Mouse (Mus musculus) left cerebral cortex, adult 18-20 months (tissue): ENCODE data around the gene Cd3eap. TPM values are rescaled to one million over a fixed set of nuclear protein-coding genes. Genes with fewer than 3 reads are reported as not detected.
A peak's percentile ranks its signal among the peaks of the same experiment; 100 is the strongest.

ENCODE experiments used
- DNase-seq, 2 experiments: peaks; one replicate each; pipeline ENCODE4 v3.0.0; 2021 to 2022; ENCODE audit warnings: low spot score in 2 of 2, mixed read lengths in 1 of 2
- microRNA-seq, 2 experiments: library from miRNA; unstranded; fragments of <30 nt; microRNA quantifications; one replicate each; pipeline ENCODE4 v1.2.0; 2021
- total RNA-seq, 2 experiments: library from RNA; stranded (reverse); gene quantifications; 2 replicates each; pipeline ENCODE4 v1.2.3; 2021

Gene Cd3eap
- total RNA-seq, 2 experiments from 2014 or later = 17.1 to 18.1 TPM

DNA sequence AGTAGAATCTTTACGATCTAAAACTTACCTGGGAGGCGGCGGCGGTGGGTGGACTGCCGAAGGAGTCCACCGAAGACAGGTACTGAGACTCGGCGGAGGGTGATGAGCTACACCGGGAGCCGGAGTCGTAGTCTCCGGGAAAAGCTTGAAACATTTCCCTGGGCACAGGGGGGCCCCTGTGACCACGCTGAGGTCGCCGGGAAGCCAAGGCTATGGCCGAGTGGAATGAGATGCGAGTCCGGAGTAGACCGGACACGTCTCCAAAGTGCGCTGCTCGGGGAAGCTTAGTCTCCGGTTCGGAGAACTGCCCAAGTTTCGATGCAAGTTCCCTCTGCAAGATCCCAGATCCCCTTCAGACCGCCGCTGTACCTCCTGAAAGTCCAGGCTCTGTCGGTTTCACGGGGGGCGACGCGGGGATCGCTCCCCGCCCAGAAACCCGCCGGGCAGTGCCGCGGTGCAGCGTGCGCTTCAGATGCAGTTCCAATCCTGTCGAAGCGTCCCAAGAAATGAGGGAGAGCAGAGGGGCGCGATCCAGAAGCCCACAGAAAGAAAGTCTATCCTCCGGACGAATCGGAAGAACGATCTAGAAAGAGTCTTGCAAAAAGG is 49.9 kb downstream of the Cd3eap start:
- DNase-seq = no peak

DNA sequence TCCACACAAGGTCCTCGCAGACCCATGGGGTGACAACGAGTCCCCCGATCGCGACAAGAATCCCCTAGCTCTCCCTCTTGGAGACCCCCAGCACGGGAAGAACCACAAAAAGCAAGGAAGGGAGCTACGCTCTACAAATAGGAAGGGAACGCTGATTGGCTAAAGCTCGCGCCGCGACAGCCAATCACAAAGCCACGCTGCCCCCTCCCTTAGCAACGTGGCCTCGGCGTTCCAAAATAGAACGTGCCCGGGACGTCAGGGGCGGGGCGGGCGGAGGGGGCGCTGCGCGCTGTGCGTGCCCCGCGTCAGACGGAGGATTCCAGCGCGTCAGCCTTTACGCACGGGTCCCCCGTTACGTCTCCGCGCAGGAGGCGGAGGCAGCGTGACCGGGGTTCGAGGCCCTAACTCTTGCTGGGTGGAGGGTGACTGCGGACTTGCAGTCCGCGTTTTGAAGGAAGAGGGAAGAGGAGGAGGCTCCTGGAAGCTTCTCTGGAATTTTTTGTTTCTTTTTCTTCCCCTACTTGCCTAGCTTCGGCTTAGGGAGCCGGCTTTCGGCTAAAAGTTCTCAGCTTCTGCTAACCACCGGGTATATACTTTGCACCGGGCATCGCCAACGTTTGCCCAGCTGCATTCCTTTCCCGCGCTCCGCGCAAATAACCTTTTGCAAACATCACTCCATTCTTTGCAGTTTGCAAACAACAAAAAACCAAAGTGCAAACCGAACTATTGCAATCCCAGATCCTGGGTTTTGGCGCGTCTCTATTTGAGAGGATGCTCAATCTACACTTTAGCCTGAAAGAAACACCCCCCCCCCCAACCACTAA is 50.6 kb downstream of the Cd3eap start:
- peak; percentile 95 to 98 for DNase-seq

GRCm38 (mm10) chr7:19307739-19308453 is 51.4 kb downstream of the Cd3eap start:
- peak; percentile 73 to 76 for DNase-seq

DNA sequence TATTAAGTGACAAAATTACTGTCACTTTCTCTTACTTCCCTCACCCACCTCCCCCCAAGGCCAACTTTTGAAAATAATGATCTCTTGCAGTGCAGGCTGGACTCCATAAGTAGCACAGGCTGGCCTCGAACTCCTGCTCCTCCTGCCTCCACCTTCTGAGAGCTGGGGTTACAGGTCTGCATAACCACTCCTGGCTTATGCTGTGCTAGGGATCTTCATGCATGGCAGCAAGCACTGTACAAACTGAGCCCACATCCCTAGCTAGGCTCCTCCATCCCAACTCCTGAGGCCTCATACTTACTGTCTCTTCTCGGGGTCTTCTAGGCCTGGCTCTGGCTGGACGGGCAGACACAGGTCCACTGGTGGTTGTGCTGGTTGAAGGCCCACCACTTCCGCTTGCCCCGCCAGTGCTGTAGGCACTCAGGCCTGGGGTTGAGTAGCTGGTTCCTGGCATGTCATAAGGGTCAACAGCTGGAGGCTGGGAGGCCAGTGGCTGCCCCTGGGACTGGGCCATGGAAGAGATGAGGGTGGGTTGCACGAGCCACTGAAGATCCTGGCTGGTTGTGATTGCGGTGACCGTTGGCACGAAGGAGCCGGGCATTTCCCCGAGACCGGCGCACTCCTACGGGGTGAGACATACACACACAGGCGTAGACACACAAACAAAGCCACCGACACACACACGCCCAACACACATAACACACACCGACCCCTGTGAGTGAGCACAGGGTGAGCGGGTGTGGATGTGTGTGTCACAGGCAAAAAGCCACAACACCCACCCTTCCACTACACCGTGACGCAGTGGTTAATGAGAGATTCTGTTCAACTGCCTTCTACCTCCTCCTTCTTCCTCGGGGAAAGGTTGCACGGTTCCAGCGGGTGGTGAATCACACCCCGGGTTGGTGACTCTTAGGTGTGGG is 52.2 kb downstream of the Cd3eap start:
- no peak for DNase-seq

Small RNA genes within 50 kb of the gene (microRNA-seq; reads per million reads assigned to microRNA genes)
- gene Mir343 = 0 reads per million in 2 experiments

Other genes starting within 250 kb of the Cd3eap start
- gene Gm4969, start 241.1 kb downstream of the Cd3eap start, total RNA-seq = under 1 TPM; 0.16 to 0.40 TPM
- 10 to 100 TPM; 13.6 to 15.6 TPM for gene Fbxo46, start 239.6 kb downstream of the Cd3eap start, total RNA-seq
- gene Qpctl, start 210.2 kb downstream of the Cd3eap start, total RNA-seq = 10 to 100 TPM; 15.0 to 17.0 TPM
- 10 to 100 TPM; 73.9 to 78.5 TPM for gene Snrpd2, start 209.8 kb downstream of the Cd3eap start, total RNA-seq
- gene Gipr, start 193.4 kb downstream of the Cd3eap start, total RNA-seq = 1 to 10 TPM; 1.4 to 1.8 TPM
- gene Eml2, start 183.1 kb downstream of the Cd3eap start, total RNA-seq = 100 to 1,000 TPM; 141 to 147 TPM
- 1 to 10 TPM; 2.5 to 3.6 TPM for gene Gpr4, start 146.9 kb downstream of the Cd3eap start, total RNA-seq
- 10 to 100 TPM; 47.3 to 47.6 TPM for gene Opa3, start 131.1 kb downstream of the Cd3eap start, total RNA-seq
- 10 to 100 TPM; 13.6 to 15.1 TPM for gene Vasp, start 87.7 kb downstream of the Cd3eap start, total RNA-seq
- gene Ppm1n, start 79.4 kb downstream of the Cd3eap start, total RNA-seq = not detected
- gene Rtn2, start 76.9 kb downstream of the Cd3eap start, total RNA-seq = 100 to 1,000 TPM; 128 to 129 TPM
- 10 to 100 TPM; 20.9 to 54.7 TPM for gene Fosb, start 49.4 kb downstream of the Cd3eap start, total RNA-seq
- gene Ercc1, start 14.7 kb downstream of the Cd3eap start, total RNA-seq = 10 to 100 TPM; 39.1 to 45.2 TPM
- gene Ppp1r13l, start 266 bp upstream of the Cd3eap start, total RNA-seq = 1 to 10 TPM; 8.2 to 9.6 TPM
- gene Ercc2, start 22.5 kb upstream of the Cd3eap start, total RNA-seq = 10 to 100 TPM; 32.2 to 36.4 TPM
- gene Klc3, start 44.6 kb upstream of the Cd3eap start, total RNA-seq = 1 to 10 TPM; 3.5 to 4.3 TPM
- gene Ckm, start 45.3 kb upstream of the Cd3eap start, total RNA-seq = under 1 TPM in 1 of 2 experiments, not detected in 1; 0.19 TPM
- 10 to 100 TPM; 69.7 to 74.5 TPM for gene Mark4, start 99.3 kb upstream of the Cd3eap start, total RNA-seq
- gene Exoc3l2, start 103.8 kb upstream of the Cd3eap start, total RNA-seq = under 1 TPM; 0.40 to 0.74 TPM
- gene Bloc1s3, start 148.9 kb upstream of the Cd3eap start, total RNA-seq = 1 to 10 TPM; 7.6 to 7.8 TPM
- gene Trappc6a, start 148.9 kb upstream of the Cd3eap start, total RNA-seq = 10 to 100 TPM; 18.7 to 21.1 TPM
- gene Nkpd1, start 158.4 kb upstream of the Cd3eap start, total RNA-seq = under 1 TPM; 0.72 to 0.94 TPM
- 100 to 1,000 TPM; 139 to 147 TPM for gene Ppp1r37, start 203.6 kb upstream of the Cd3eap start, total RNA-seq
- gene Zfp296, start 217.8 kb upstream of the Cd3eap start, total RNA-seq = 1 to 10 TPM; 2.0 to 2.7 TPM
- 10 to 100 TPM; 51.0 to 53.7 TPM for gene Gemin7, start 218.1 kb upstream of the Cd3eap start, total RNA-seq
- gene Clasrp, start 245.0 kb upstream of the Cd3eap start, total RNA-seq = 10 to 100 TPM; 70.4 to 87.0 TPM